Mouse (Mus musculus): ENCODE results near the gene Entpd7.

DNA sequence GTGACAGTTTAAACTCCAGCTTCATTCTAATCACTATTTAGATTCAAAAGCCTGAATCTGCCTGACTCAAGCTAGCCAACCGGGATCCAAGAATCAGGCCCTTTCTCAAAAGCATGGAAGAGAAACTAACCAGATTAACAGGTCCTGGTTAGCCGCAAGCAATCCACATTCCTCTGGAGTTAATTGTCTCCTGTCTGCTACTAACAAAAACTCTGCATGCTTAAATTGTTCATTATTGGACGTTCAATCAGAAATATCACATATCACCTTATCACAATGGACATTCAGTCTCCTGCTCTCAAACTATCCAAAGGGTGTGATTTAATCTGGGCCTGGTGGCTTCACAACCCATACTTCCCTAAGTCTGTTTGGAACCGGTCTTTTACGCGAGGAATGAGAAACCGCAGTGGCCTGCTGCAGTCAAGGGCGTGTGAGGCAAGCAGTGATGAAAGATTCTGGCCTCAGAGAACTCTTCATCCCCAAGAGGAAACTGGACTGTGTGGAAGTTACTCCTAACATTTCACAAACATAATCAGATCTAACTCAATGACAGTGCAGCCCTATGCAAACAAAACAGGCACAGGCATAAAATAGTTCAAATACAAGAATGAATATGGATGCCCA is 20.2 kb upstream of the Entpd7 start:
- no peak for TF ChIP-seq CHD2 (IDR thresholded peaks at IDR 0.05; ENCODE audit: low read depth, low read length)
- TF ChIP-seq MAFK (IDR thresholded peaks at IDR 0.05; ENCODE audit: insufficient read depth, low read depth, low read length) = no peak
- no peak for TF ChIP-seq HCFC1 (IDR thresholded peaks at IDR 0.05; ENCODE audit: borderline replicate concordance, insufficient read depth, low read length)
- no peak for TF ChIP-seq ZC3H11A (IDR thresholded peaks at IDR 0.05; ENCODE audit: borderline replicate concordance, low read depth, low read length)
